Mouse (Mus musculus): Measurements from ENCODE around the gene Higd2a. TPM values are rescaled to one million over a fixed set of nuclear protein-coding genes. Genes with fewer than 3 reads are reported as not detected.

Higd2a gene
- polyA plus RNA-seq (2017; shearing (Covaris generic)) = 183 TPM

DNA sequence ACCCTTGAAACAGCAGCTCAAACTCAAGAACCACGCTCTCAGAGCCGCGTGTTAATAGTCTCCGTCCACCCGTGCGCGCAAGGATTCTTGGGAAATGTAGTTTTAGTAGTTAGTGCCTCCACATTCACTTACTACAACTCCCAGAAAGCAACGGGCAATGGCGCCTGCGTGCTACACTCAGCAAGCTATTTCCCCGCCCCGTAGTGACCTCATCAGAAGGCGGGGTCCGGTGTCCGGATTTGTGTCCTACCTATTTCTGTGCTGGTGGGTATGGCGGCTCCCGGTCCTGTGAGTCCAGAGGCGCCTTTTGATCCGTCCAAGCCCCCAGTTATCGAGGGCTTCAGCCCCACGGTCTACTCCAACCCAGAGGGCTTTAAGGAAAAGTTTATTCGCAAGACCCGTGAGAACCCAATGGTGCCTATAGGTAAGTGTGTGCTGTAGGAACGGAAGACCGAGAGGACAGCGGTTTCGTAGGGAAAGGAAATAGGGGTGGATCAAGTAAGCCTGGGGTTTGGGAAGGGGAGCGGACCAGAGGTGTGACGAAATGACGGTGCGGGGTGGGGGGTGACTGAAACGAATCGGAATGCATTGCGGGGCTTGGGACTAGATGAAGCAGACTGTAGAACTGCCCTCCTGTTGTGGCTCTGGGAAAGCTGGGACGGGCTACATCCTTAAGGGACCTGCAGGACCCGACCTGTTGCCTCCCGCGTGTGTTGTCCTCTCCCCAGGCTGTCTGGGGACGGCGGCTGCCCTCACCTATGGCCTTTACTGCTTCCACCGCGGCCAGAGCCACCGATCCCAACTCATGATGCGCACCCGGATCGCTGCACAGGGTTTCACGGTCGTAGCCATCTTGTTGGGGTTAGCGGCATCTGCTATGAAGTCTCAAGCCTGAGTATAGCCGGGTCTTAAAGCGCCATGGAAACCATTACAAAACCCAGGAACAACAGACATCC, at the start of gene Higd2a, which contains the start of gene Nop16:
Gene Higd2a, plus strand, starts transcription at position 212 of the 956 bp plus-strand sequence.
Gene Nop16, minus strand, starts transcription at position 95 of the 956 bp plus-strand sequence.

DNA sequence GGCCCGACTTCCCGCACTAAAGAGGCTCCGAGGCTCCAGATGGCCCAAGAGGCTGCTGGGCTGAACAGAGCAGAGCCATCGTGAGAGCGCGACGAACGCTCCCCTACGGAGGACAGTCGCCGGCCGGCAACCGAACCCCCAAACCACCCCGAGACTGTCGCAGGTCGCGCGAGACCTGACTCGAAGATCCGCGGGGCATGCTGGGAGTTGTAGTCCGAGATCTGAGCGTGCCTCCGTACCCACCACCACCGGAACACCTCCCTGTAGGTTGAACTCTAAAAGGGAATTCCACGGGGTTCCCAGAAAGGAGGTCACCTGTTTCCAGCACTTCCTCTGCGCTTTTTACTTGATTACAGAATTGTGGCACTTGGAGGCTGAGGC, 24.8 kb upstream of the Higd2a start, which contains the start of gene 4833439L19Rik:
Gene 4833439L19Rik, minus strand, starts transcription at position 235 of the 381 bp plus-strand sequence.

DNA sequence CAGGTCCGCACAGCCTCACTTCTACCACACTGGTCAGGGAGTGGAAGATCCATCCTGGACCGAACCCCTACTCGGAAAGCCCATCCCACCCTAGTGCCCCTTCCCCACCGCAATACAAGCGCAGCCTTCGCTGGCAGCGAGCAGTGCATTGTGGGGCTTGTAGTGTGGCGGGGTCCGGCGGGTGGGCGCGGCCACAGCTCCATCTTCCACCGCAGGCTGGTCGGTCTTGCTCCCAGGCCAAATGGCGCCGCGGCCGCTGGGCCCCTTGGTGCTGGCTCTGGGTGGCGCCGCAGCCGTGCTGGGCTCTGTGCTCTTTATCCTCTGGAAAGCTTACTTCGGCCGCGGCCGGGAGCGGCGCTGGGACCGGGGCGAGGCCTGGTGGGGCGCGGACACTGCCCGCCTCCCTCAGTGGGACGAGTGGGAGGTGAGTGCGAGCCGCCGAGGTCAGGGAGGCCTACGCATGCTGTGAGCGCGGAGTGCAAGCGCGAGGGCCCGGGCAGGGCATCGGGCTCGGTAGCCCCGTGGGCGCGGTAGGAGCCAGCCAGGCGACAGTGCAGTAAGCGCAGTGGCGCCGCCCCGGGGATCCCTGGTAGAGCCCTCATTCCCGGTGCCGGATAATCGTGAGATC, 15.0 kb upstream of the Higd2a start, which contains the start of gene Arl10:
Gene Arl10, plus strand, starts transcription at position 162 of the 628 bp plus-strand sequence.

DNA sequence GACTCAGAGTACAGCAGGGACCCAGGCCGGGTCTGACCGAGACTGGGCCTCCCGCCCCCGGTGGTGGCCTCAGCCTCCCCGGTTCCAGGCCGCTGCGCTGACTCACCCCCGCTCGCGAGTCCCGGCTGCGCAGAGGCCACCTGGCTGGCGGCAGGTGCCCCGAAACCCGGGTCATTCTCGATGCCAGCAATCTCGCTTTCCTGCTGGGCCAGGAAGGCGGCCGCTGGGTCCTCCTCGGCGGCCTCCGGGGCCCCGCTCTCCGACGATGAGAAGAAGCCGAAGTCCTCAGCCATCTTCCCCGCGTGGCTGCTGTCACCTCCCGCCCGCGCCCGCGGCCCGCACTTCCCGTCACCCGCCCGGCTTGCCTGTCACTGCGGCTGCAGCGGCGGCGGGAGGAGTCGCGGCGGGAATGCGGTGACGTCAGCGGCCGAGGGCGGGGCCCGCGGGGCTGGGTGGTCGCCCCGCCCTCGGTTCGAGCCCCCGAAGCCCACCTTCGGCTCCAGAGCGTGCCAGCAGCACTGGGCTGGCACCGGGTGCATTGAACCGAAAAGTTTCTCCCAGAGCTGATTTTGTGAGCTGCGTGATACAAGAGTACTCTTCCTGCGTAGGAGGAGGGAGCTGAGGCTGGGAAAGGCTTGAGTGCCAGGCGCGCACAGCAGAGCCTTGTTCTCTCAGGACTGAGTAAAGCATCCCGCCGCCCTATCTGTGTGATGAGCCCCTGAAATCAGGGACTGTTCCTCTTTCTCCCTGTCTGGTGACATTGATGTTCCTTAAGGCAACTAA, 21.2 kb downstream of the Higd2a start, which contains the start of gene Cltb:
Gene Cltb, minus strand, starts transcription at position 373 of the 783 bp plus-strand sequence.

DNA sequence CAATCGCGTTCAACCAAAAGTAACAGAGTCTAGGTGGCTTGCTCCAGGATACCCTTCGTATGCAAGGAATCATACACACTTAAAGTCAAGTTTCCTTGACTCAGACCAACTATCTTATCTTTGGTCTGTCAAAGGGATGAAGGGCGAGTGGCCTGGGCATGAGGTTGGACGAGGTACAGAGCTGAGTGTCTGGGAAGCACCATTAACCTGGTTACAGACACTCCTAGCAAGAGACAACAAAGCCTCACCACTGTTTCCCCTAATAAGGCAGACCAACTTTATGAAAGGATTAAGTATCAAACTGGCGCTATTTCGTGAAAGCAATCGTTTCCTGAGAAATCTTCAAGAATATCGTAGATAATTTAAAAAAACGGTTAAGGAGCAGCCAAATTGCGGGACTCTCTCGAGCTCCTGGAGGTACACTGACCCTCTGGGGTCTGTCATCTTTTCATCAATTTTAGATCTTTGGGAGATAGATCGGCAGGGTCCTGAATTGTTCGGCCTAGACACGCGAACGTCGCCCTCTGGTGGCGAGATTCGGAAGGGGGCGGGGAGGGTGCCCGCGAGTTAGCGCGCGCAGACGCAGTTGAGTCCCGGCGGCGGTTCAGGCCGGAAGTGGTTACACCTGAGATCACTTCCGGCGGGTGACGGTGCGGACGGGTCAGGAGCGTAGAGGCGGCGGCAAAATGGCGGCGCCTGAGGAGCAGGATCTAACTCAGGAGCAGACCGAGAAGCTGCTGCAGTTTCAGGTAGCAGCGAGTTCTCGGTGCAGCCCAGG, 31.3 kb downstream of the Higd2a start, which contains the start of gene Faf2:
Gene Faf2, plus strand, starts transcription at position 630 of the 778 bp plus-strand sequence.

Other genes starting within 250 kb of the Higd2a start
- not detected for gene Cplx2, start 218.9 kb upstream of the Higd2a start, polyA plus RNA-seq (2017; shearing (Covaris generic))
- gene Thoc3, start 121.4 kb upstream of the Higd2a start, polyA plus RNA-seq (2017; shearing (Covaris generic)) = 46.2 TPM
- gene Simc1, start 86.4 kb upstream of the Higd2a start, polyA plus RNA-seq (2017; shearing (Covaris generic)) = 17.6 TPM
- 101 TPM for gene 4833439L19Rik, start 24.8 kb upstream of the Higd2a start, polyA plus RNA-seq (2017; shearing (Covaris generic))
- gene Arl10, start 15.2 kb upstream of the Higd2a start, polyA plus RNA-seq (2017; shearing (Covaris generic)) = 12.9 TPM
- gene Nop16, start 117 bp upstream of the Higd2a start, polyA plus RNA-seq (2017; shearing (Covaris generic)) = 46.0 TPM
- 44.1 TPM for gene Cltb, start 21.1 kb downstream of the Higd2a start, polyA plus RNA-seq (2017; shearing (Covaris generic))
- 120 TPM for gene Faf2, start 31.6 kb downstream of the Higd2a start, polyA plus RNA-seq (2017; shearing (Covaris generic))
- gene Rnf44, start 103.7 kb downstream of the Higd2a start, polyA plus RNA-seq (2017; shearing (Covaris generic)) = 59.3 TPM
- gene Cdhr2, start 111.3 kb downstream of the Higd2a start, polyA plus RNA-seq (2017; shearing (Covaris generic)) = not detected
- not detected for gene Gprin1, start 159.7 kb downstream of the Higd2a start, polyA plus RNA-seq (2017; shearing (Covaris generic))
- not detected for gene Sncb, start 176.4 kb downstream of the Higd2a start, polyA plus RNA-seq (2017; shearing (Covaris generic))
- not detected for gene Eif4e1b, start 193.8 kb downstream of the Higd2a start, polyA plus RNA-seq (2017; shearing (Covaris generic))
- gene Tspan17, start 199.2 kb downstream of the Higd2a start, polyA plus RNA-seq (2017; shearing (Covaris generic)) = 10.9 TPM

All from inflammation-experienced regulatory T-cells, adult 16 weeks (primary cell).